Mouse (Mus musculus) left cerebral cortex, adult 2 months (tissue): ENCODE measurements at regions not wholly inside any gene's neighbourhood (a gene's known extent, or its start where the extent isn't known, plus 50 kb on each side); places are given as distances from the start of the nearest gene placed in this dataset.
"Not testable (repeated sequence)": the region's sequence is repeated elsewhere in the genome, so short reads cannot be mapped to it uniquely, and the experiment has no call there.

ENCODE experiments used
- DNase-seq, 2 experiments: peaks; one replicate each; pipeline ENCODE4 v3.0.0; 2021 to 2022; ENCODE audit warnings: low spot score in 2 of 2, mixed read lengths in 1 of 2; ENCODE audit errors: extremely low spot score in 1 of 2
- H3K27ac ChIP-seq: fragments of 200-600 bp; 2 replicates; pipeline ENCODE4 v1.8.1; 2022
- H3K4me3 ChIP-seq: fragments of 200-600 bp; 2 replicates; pipeline ENCODE4 v1.8.1; 2022
- CTCF ChIP-seq: fragments of 200-600 bp; IDR thresholded peaks from 2 replicates; pipeline ENCODE4 v1.8.1; 2022; ENCODE audit warnings: antibody characterized with exemption, mild to moderate bottlenecking, moderate library complexity
- intact Hi-C: fragments of 180-260 bp; cut with DNase I; formaldehyde crosslinking; loops from one replicate; pipeline ENCODE4 v1.15.1; 2025

- DNase-seq, result no peak
- intact Hi-C loops, result no loop called here
- H3K27ac ChIP-seq, result no peak overlapping the region
- no peak overlapping the region for H3K4me3 ChIP-seq
- TF ChIP-seq CTCF, result no peak
Measured at GRCm38 (mm10) chr16:9085977-9086376, 256.1 kb downstream of the 1810013L24Rik start.

- Histone ChIP-seq H3K4me3 (no peak overlapping the region), H3K27ac (no peak overlapping the region)
- no peak for TF ChIP-seq CTCF
- intact Hi-C loops, result no loop called here
- DNase-seq, result no peak
Measured at GRCm38 (mm10) chr16:9091790-9092189, 261.9 kb downstream of the 1810013L24Rik start.

DNA sequence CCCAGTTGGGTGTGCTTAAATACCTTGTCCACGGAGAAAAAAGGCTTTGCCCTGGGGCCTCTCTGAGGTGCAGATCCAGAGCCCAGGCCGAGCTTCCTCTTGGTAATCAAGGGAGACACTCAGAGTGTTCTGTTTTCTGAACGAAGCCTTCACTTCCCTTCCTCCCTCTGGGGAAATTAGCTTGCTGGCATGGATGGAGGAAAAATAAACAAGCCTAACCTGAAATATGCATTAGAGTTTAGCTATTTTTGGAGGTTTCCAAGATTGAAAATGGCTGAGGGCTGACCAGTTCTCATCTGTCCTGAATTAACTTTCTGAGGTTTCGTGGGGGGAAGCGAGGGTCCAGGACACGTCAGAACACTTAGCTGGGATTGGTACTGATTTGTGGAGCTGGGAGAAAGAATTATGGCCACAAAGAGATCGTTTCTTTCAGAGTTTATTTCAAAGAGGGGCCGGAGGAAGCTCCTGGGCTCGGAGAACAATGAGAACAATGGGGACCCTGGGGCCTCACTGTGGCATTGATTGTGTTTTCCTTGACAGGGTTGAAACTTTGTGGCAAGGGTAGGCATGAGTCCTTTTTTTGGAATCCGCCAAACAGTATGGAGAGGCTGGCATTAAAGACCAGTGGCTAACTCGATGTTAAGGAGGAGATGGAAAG, 262.4 kb downstream of the 1810013L24Rik start:
- no peak for TF ChIP-seq CTCF
- intact Hi-C loops, result no loop called here
- H3K27ac ChIP-seq, result no peak overlapping the region
- no peak overlapping the region for H3K4me3 ChIP-seq
- DNase-seq, result no peak

DNA sequence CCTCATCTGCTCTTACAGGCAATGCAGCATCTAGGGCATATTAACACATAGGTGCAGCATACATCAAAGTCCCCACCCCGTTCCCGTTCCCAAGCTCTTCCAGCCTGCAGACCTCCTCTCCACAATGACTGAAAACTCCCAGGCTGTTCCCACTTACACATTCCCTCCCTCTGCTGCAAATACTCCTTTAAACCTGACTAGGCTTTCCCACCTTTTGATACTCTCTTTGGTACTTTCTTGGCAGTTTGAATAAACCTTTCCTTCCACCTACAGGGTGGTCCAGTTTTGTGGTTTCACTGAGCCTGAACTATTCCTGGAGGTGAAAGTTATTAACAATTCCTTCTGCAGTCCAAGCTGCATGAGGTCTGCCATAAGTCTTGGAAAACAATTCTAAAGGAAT, 263.7 kb downstream of the 1810013L24Rik start:
- TF ChIP-seq CTCF, result no peak
- intact Hi-C loops, result no loop called here
- no peak overlapping the region for H3K4me3 ChIP-seq
- DNase-seq, result no peak
- H3K27ac ChIP-seq, result no peak overlapping the region

DNA sequence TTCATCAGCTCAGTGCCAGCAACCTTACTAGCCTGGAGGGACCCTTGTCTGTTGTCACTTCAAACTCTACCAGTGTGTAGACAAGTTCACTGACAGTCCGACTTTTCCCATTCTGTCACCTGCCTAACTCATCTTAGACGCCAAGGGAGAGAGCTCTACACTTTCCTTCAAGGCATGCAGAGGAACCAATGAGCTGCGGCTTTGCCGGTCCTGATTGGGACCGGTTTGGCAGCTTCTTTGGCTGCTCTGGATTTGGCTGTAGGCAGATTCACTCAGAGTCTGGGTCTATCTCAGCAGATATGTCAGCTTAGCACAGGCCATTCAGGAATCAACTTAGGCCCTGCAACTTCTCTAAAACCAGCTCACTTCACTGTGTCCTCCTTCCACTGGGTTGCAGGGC, 264.3 kb downstream of the 1810013L24Rik start:
- intact Hi-C loops, result no loop called here
- Histone ChIP-seq H3K27ac (no peak overlapping the region), H3K4me3 (no peak overlapping the region)
- TF ChIP-seq CTCF, result no peak
- no peak for DNase-seq

DNA sequence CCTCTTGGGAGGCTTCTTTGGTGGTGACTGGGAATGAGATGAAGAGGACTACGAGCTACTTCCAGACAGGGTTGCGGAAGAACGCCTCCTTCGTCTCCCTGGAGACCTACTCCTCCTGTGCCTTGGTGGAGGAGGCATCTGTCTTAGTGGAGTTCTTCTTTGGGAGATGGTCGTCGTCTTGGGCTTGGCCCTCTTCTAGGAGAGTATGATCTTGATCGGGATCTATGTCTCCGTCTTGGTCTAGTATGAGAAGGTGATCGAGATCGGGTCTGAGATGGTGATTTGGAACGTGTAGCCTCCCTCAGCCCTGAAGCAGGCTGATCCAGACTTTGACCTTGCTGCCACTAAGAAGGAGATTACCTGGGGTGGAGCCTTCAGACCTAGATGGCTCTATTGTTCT, 276.3 kb downstream of the 1810013L24Rik start:
- H3K4me3 ChIP-seq, result no peak overlapping the region
- TF ChIP-seq CTCF, result no peak
- no peak overlapping the region for H3K27ac ChIP-seq
- DNase-seq, result no peak
- intact Hi-C loops, result no loop called here

DNA sequence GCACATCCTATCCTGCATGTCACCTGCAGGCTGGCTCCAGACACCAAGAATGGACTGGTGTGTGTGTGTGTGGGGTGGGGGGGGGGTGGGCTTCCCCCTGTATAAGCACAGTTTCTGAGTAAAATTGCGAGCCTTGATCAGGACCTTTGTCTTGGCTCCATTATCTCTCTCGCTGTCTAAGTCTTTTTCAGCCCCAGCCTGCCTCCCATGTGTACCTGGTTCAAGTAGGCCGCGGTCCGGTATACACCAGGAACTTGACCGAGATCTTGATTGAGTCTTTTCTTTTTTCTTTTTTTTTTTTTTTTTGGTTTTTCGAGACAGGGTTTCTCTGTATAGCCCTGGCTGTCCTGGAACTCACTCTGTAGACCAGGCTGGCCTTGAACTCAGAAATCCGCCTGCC, 276.8 kb downstream of the 1810013L24Rik start:
- H3K4me3 ChIP-seq, intact Hi-C loops, H3K27ac ChIP-seq, DNase-seq: not testable (repeated sequence)

DNA sequence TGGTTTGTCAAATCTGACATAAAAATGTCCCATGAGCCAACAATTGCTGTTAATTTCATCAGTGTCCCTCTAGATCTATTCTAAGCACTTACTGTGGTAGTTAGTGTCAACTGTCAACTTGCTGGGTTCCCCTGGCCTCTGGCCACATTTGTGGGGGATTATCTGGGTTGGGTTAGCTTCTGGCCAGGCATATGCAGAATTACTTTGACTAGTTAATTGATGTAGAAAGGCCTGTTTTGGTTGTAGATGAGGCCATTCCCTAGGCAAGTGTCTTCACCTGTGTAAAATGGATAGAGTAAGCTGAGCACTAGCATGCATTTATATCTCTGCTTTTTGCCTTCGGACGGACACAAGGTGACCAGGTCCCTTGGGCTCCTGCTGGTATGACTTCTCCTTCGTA, 283.9 kb downstream of the 1810013L24Rik start:
- Histone ChIP-seq H3K4me3 (no peak overlapping the region), H3K27ac (no peak overlapping the region)
- no peak for DNase-seq
- no peak for TF ChIP-seq CTCF
- intact Hi-C loops, result no loop called here

DNA sequence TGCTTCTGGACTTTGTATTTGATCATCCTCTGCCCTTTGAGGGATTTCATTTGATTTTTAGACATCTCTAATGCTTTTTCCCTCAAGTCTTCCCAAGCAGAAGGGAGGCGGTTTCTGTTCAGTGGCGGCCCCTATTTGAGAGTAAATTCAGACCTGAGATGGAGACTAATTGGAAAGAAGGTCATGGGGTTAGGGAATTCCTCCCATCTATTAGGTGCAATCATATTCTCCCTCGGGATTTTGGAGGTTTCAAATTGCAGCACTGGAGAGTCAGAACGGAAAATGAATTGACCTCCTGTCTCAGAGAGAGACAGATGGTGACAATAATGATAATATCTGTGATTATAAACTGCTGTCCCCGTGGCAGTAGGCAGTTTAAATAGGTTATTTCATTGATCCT, 285.6 kb downstream of the 1810013L24Rik start:
- TF ChIP-seq CTCF, result no peak
- no peak overlapping the region for H3K27ac ChIP-seq
- no peak for DNase-seq
- intact Hi-C loops, result no loop called here
- no peak overlapping the region for H3K4me3 ChIP-seq

DNA sequence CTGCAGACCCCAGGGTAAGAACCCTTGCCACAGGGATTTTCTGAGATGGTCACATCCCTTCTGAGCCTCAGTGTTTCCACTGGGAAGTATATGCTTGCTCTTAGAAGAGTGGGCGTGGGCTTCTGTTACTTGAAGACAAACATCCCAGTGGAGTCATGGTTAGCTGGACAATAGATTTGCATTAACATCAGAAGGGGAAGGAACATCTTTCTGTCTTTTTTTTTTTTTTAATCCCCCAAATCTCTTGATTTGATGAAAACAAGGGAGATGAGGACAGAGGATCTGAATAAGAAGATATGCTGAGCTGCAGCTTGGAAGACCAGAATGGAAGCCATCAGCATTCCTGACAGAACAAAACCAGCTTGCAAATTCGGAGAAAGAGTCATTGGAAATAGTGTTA, 291.7 kb downstream of the 1810013L24Rik start:
- no peak overlapping the region for H3K4me3 ChIP-seq
- intact Hi-C loops, result no loop called here
- no peak overlapping the region for H3K27ac ChIP-seq
- DNase-seq, result no peak
- no peak for TF ChIP-seq CTCF

GRCm38 (mm10) chr16:9132113-9132512, 302.2 kb downstream of the 1810013L24Rik start:
- intact Hi-C loops, result no loop called here
- H3K4me3 ChIP-seq, result no peak overlapping the region
- H3K27ac ChIP-seq, result no peak overlapping the region
- DNase-seq, result no peak
- no peak for TF ChIP-seq CTCF

DNA sequence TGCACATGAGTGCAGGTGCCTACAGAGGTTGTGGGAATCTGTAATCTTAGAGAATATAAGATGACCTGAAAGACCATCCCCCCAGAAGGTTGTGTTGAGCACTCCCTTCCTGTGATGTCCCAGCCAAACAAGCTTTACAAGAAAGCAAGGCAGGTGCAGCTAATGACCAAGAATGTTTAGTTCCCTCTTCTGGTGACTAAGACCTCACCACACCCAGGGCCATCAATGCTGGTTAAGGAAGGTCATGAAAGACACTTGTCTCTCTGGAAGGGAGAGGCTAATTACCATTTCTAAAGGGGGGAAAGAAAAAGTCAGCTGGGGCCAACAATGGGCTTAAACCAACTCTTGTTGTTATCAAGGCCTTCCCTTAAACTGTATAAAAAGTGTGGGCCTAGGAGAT, 302.9 kb downstream of the 1810013L24Rik start:
- DNase-seq, result no peak
- no peak for TF ChIP-seq CTCF
- Histone ChIP-seq H3K4me3 (no peak overlapping the region), H3K27ac (no peak overlapping the region)
- intact Hi-C loops, result no loop called here

DNA sequence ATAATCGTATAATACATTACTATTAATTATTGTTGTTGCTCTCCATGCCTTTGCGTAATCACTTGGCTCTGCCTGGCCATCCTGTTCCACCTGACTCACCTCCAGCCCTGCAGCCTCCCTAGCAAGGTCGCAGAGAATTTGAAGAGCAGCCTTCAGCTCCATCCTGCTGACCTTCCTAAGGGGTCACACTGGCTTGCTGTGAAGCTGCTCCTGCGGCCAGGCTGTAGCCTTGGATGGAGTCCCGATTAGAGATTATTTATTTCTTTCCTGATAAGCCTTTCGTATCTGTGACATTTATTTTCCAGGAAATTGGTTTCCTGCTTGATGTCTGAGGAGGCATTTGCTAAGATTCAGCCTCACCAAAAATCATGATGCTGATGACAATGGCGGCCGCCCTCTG, 305.5 kb downstream of the 1810013L24Rik start:
- no peak for DNase-seq
- intact Hi-C loops, result no loop called here
- Histone ChIP-seq H3K27ac (no peak overlapping the region), H3K4me3 (no peak overlapping the region)
- TF ChIP-seq CTCF, result no peak
